Mouse (Mus musculus) C2C12 (cell line): ENCODE data around the gene Cd300c2.

Experiments used
- CEBPB ChIP-seq: IDR thresholded peaks from one replicate; pipeline ENCODE4 v1.6.1; 2011; ENCODE audit warnings: low read depth, mild to moderate bottlenecking, control low read depth, moderate library complexity
- CTCF ChIP-seq: IDR thresholded peaks from one replicate; pipeline ENCODE4 v1.5.1; 2011; ENCODE audit not compliant: control insufficient read depth, insufficient read depth, insufficient read length
- FOSL1 ChIP-seq: IDR thresholded peaks from one replicate; pipeline ENCODE4 v1.8.0; 2011; ENCODE audit warnings: mild to moderate bottlenecking, low read length; ENCODE audit not compliant: poor library complexity, insufficient read depth, severe bottlenecking
- MAX ChIP-seq: IDR thresholded peaks from one replicate; pipeline ENCODE4 v1.6.1; 2011; ENCODE audit warnings: mild to moderate bottlenecking, control low read depth
- MYOD1 ChIP-seq: IDR thresholded peaks from one replicate; pipeline ENCODE4 v1.6.1; 2011; ENCODE audit warnings: low read depth; ENCODE audit not compliant: control insufficient read depth, insufficient read length
- MYOG ChIP-seq: IDR thresholded peaks from one replicate; pipeline ENCODE4 v1.6.1; 2011; ENCODE audit not compliant: control insufficient read depth, insufficient read length; ENCODE audit errors: extremely low read depth
- USF1 ChIP-seq: IDR thresholded peaks from one replicate; pipeline ENCODE4 v1.6.1; 2011; ENCODE audit warnings: low read depth, mild to moderate bottlenecking, control low read depth, moderate library complexity

GRCm38 (mm10) chr11:114960369-114960768 is 41.3 kb downstream of the Cd300c2 start:
- TF ChIP-seq CTCF: no peak
- no peak for TF ChIP-seq MYOG
- TF ChIP-seq USF1: no peak
- no peak for TF ChIP-seq MAX
- no peak for TF ChIP-seq CEBPB
- no peak for TF ChIP-seq MYOD1
- no peak for TF ChIP-seq FOSL1
